Mouse (Mus musculus) forebrain, postnatal 0 days (tissue): ENCODE results near the gene Dcdc2a. TPM values are rescaled to one million over a fixed set of nuclear protein-coding genes. Genes with fewer than 3 reads are reported as not detected.
A peak's percentile ranks its signal among the peaks of the same experiment; 100 is the strongest.

Source experiments
- ATAC-seq: fragments of 200-750 bp; cut with Nextera tagmentation; 2 replicates; pipeline ENCODE4 v1.8.0; 2017; ENCODE audit warnings: mild to moderate bottlenecking, moderate library complexity
- DNase-seq: peaks from one replicate; pipeline ENCODE4 v3.0.0-alpha.2; 2015
- H3K27ac ChIP-seq: fragments of 300-500 bp; sonication (generic); 2 replicates; pipeline ENCODE4 v1.5.1; 2014; ENCODE audit warnings: low read depth, mild to moderate bottlenecking, antibody characterized with exemption, low read length, moderate library complexity, mixed read lengths
- H3K27me3 ChIP-seq: fragments of 300-500 bp; sonication (generic); 2 replicates; pipeline ENCODE4 v1.6.1; 2014; ENCODE audit warnings: mild to moderate bottlenecking, low read length, mixed read lengths; ENCODE audit not compliant: insufficient read depth
- H3K36me3 ChIP-seq: fragments of 300-500 bp; sonication (generic); 2 replicates; pipeline ENCODE4 v1.6.1; 2014; ENCODE audit warnings: mild to moderate bottlenecking, moderate library complexity; ENCODE audit not compliant: insufficient read depth
- H3K4me1 ChIP-seq: fragments of 300-500 bp; sonication (generic); 2 replicates; pipeline ENCODE4 v1.6.1; 2014; ENCODE audit warnings: antibody characterized with exemption; ENCODE audit not compliant: insufficient read depth
- H3K4me2 ChIP-seq: fragments of 300-500 bp; sonication (generic); 2 replicates; pipeline ENCODE4 v1.6.1; 2014; ENCODE audit warnings: low read depth, mild to moderate bottlenecking, moderate library complexity
- H3K4me3 ChIP-seq: fragments of 300-500 bp; sonication (generic); 2 replicates; pipeline ENCODE4 v1.5.1; 2014; ENCODE audit warnings: low read depth, low read length, mixed read lengths
- H3K9ac ChIP-seq: fragments of 300-500 bp; sonication (generic); 2 replicates; pipeline ENCODE4 v1.6.1; 2014; ENCODE audit warnings: mild to moderate bottlenecking
- H3K9me3 ChIP-seq: fragments of 300-500 bp; sonication (generic); 2 replicates; pipeline ENCODE4 v1.6.1; 2016; ENCODE audit warnings: low read length
- CTCF ChIP-seq: sonication (generic); IDR thresholded peaks from 2 replicates; pipeline ENCODE4 v1.5.1; 2016; ENCODE audit warnings: antibody characterized with exemption, control low read depth, low read depth
- WGBS: fragments of 180-500 bp; shearing (Covaris S2); extraction: QIAGEN DNeasy Blood & Tissue Kit; methylation state at CpG from one replicate; pipeline ENCODE4 v1.1.7; 2014; 5-methylcytosine and 5-hydroxymethylcytosine counted together
- polyA plus RNA-seq: library from polyadenylated mRNA; unstranded; fragments of >200 nt; fragmentation: Nextera tagmentation; extraction: Ambion mirVana; gene quantifications from 2 replicates; pipeline ENCODE4 v1.2.1, GENCODE M21; 2015
- total RNA-seq: library from RNA; depleted of rRNA; stranded (reverse); fragments of >200 nt; gene quantifications from 2 replicates; pipeline ENCODE4 v1.2.3, GENCODE M21; 2014

Dcdc2a gene
- total and polyA plus RNA-seq, 2 experiments from 2014 or later: 3.2 to 4.8 TPM

DNA sequence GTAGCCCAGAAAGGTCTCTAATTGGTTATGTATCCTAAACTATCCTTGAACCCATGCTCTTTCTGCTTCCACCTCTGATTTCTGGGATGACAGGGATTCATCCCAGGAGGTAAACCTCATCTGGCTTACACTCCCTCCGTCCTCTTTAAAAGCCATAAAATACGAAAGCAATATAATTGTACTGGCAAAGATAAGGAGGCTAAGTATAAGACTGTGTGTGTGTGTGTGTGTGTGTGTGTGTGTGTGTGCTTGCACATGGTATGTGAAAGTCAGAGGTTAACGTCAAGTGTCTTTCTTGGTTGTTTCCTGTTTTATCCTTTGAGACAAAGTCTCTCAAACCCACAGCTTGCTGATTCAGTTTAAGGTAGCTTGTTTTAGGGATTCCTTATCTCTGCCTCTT is 52.5 kb downstream of the Dcdc2a start:
- Histone ChIP-seq H3K27me3 (no peaks in the 10 kb centered on the region), H3K36me3 (no peaks in the 10 kb centered on the region), H3K4me3 (no peak overlapping the region), H3K4me2 (no peak overlapping the region), H3K9me3 (no peaks in the 10 kb centered on the region), H3K27ac (no peak overlapping the region), H3K9ac (no peak overlapping the region), H3K4me1 (no peaks in the 10 kb centered on the region)
- no peak for TF ChIP-seq CTCF
- DNase-seq: no peak
- 92% methylated on average over 3 of the region's 3 CpGs for WGBS
- ATAC-seq: no peak

DNA sequence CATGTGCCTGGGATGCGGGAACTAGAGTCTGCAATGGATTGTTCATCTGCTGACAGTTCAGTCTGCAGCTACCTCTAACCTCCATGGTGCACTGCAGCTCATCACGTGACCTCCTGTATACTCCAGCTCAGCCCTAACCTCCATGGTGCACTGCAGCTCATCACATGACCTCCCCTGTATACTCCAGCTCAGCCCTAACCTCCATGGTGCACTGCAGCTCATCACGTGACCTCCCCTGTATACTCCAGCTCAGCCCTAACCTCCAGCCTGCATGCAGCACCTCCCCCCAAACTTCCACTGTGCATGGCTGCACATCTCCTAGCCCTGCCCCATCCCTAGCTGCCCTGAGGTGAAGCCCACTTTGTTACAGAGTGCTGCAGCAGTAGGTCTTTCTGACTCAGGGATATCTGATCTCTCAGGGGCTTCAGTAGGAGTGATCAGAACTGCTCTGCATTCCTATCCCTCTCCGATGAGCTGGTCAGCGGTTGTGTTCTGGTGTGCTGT is 54.8 kb downstream of the Dcdc2a start:
- ATAC-seq (no peak), DNase-seq (no peak)
- H3K4me1 ChIP-seq: no peaks in the 10 kb centered on the region
- H3K9ac ChIP-seq: no peak overlapping the region
- no peak overlapping the region for H3K27ac ChIP-seq
- H3K36me3 ChIP-seq: no peaks in the 10 kb centered on the region
- no peaks in the 10 kb centered on the region for H3K27me3 ChIP-seq
- TF ChIP-seq CTCF: no peak
- WGBS: 81% methylated on average over 5 of the region's 5 CpGs
- H3K4me3 ChIP-seq: no peak overlapping the region
- no peak overlapping the region for H3K4me2 ChIP-seq
- H3K9me3 ChIP-seq: no peaks in the 10 kb centered on the region

DNA sequence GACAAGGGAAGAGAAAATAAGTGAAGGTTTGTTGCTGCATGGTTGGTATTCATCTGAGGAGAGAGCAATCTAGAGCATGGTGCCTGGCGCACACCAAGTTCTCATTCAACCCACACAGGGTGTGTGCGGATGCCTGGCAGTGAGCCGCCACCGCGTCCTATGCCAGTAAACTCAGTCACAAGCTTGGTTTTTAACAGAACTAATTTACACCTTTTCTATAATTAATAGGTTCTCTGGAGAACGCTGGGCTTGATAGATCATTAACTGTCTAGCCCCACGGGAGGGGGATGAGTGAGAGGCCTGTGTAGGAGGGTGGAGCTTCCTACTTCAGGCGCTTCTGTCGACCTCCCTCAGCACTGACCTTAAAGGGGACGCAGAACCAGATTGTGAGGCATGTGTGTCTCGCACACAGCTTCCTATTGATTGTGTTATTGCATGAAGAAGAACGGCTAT is 59.7 kb downstream of the Dcdc2a start:
- Histone ChIP-seq H3K9ac (0 out of 2 replicates have a peak overlapping the region, but pooled peaks have one; percentile 34), H3K4me2 (peak overlapping the region; percentile 54), H3K4me1 (no peaks in the 10 kb centered on the region), H3K27ac (no peak overlapping the region), H3K4me3 (peak overlapping the region; percentile 34), H3K36me3 (no peaks in the 10 kb centered on the region), H3K27me3 (no peaks in the 10 kb centered on the region; the same call in 1 of the 2 replicates), H3K9me3 (no peaks in the 10 kb centered on the region)
- no peak for TF ChIP-seq CTCF
- 16% methylated on average over 12 of the region's 12 CpGs for WGBS
- DNase-seq (peak; percentile 61), ATAC-seq (peak; percentile 89)

DNA sequence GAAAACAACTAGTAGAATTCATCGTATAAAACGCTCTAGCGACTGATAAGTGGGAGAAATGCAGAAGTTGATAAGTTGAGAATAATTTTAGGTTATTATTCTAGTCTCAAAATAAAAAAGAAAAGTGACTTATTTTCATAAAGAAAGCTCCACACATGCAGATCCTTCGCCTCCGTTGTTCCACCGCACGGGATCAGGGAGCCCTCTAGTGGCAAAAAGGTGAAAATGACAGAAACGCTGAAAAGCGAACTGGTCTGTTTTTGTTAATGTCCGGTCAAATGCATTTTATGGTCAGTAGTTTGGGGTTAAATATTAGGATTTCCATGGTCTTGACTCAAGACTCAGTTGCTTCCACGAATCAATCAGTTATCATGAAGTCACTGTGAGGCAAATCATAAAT is 60.2 kb downstream of the Dcdc2a start:
- Histone ChIP-seq H3K27me3 (no peaks in the 10 kb centered on the region; the same call in 1 of the 2 replicates), H3K4me2 (peak overlapping the region; percentile 54), H3K9ac (0 out of 2 replicates have a peak overlapping the region, but pooled peaks have one; percentile 34), H3K9me3 (no peaks in the 10 kb centered on the region), H3K4me1 (no peaks in the 10 kb centered on the region), H3K4me3 (peak overlapping the region; percentile 34), H3K36me3 (no peaks in the 10 kb centered on the region), H3K27ac (no peak overlapping the region)
- peak; percentile 91 for TF ChIP-seq CTCF
- under 1% methylated on average over 11 of the region's 11 CpGs for WGBS
- peak; percentile 82 for DNase-seq
- peak; percentile 74 for ATAC-seq

DNA sequence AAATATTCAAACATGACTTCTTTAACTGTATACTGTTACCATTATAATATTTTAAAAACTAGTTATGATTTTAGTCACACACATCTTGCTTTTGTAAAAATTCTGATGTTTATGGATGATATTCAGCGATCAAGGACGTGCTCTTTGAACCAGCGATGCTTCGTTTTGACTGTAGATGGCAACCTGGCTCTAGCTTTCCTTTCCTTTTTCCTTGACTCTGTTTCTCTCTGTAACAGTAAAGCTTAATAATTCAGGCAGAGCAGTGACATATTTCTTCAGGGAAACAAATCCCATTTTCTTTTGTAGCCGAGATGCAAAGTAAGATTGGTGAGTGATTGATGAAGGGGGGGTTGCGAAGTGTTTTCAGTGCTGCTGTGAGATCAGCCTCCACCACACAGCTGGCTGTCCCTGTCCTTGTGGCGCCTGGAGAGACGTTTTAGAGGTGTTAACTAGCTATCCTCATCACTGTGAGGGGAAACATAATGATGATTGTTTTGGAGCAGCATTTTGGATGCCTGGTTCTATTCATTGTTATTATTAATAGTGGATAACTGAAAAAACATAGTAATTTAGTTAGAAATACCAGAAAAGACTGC is 67.0 kb downstream of the Dcdc2a start:
- H3K27me3 ChIP-seq: no peaks in the 10 kb centered on the region; the same call in 1 of the 2 replicates
- 54% methylated on average over 8 of the region's 8 CpGs for WGBS
- H3K9ac ChIP-seq: no peak overlapping the region
- 0 out of 2 replicates have a peak overlapping the region, but pooled peaks have one; percentile 51 for H3K27ac ChIP-seq
- H3K4me3 ChIP-seq: no peak overlapping the region
- ATAC-seq (peak; percentile 84), DNase-seq (peak; percentile 70)
- peak; percentile 70 for TF ChIP-seq CTCF
- no peaks in the 10 kb centered on the region for H3K9me3 ChIP-seq
- H3K36me3 ChIP-seq: no peaks in the 10 kb centered on the region
- no peak overlapping the region for H3K4me2 ChIP-seq
- H3K4me1 ChIP-seq: 0 out of 2 replicates have a peak, but pooled peaks cover 3% of the 10 kb centered on the region

DNA sequence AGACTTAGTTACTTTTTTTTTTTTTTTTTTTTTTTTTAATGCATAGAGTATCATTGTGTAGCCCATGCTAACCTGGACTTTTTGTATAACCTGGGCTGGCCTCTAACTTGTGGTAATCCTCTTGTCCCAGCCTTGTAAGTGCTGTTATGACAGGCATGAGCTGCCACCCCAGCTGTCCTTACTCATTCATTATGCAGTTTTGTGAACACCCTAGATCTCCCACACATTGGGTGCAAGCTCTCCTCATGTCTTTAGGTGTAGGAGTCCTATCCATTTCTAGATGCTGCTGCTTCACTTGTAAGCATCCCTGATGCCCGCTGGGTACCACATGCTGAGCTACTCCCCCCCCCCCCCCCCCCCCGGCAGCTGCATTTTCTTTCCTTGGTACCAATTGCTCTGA is 71.4 kb downstream of the Dcdc2a start:
- 60% methylated on average over 2 of the region's 2 CpGs for WGBS
- H3K4me2 ChIP-seq: no peak overlapping the region
- H3K9ac ChIP-seq: no peak overlapping the region
- DNase-seq: no peak
- ATAC-seq: no peak
- no peak for TF ChIP-seq CTCF
- no peaks in the 10 kb centered on the region for H3K9me3 ChIP-seq
- no peak overlapping the region for H3K4me3 ChIP-seq
- no peaks in the 10 kb centered on the region for H3K27me3 ChIP-seq
- no peak overlapping the region for H3K27ac ChIP-seq
- 0 out of 2 replicates have a peak, but pooled peaks cover 3% of the 10 kb centered on the region for H3K4me1 ChIP-seq
- no peaks in the 10 kb centered on the region for H3K36me3 ChIP-seq

DNA sequence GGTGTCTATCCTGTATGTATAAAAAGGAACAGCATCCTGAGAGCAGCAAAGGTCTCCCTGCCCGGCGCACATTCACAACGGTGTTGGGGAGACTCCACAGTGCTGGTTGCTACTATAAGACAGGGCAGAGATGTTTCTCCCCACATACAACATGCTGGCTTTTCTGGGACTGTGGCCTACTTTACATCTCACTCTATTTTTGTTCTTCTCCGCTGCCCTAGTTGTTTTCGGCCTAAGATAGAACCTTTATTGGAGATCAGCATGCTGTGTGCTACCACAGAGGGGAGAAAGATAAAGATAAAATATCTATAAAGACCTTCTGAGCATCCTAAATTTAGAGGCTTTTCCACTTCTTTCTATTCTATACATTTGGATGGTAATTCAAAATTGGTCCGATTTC is 72.0 kb downstream of the Dcdc2a start:
- Histone ChIP-seq H3K4me2 (no peak overlapping the region), H3K9ac (no peak overlapping the region), H3K36me3 (no peaks in the 10 kb centered on the region), H3K27ac (no peak overlapping the region), H3K9me3 (no peaks in the 10 kb centered on the region), H3K4me3 (no peak overlapping the region), H3K4me1 (0 out of 2 replicates have a peak, but pooled peaks cover 3% of the 10 kb centered on the region), H3K27me3 (no peaks in the 10 kb centered on the region)
- 87% methylated on average over 6 of the region's 6 CpGs for WGBS
- 0 out of 2 replicates have a peak, but pooled peaks have one; percentile 12 for ATAC-seq
- DNase-seq: no peak
- TF ChIP-seq CTCF: no peak
